Mouse (Mus musculus) heart, adult 2 months (tissue): Measurements from ENCODE around the gene Tmub2. TPM values are rescaled to one million over a fixed set of nuclear protein-coding genes. Genes with fewer than 3 reads are reported as not detected.

Source experiments
- DNase-seq, 2 experiments: peaks; one replicate each; pipeline ENCODE4 v3.0.0; 2021
- H3K27ac ChIP-seq: fragments of 200-600 bp; 2 replicates; pipeline ENCODE4 v1.8.1; 2022
- H3K27me3 ChIP-seq: fragments of 200-500 bp; 2 replicates; pipeline ENCODE4 v1.6.1; 2012; ENCODE audit warnings: mild to moderate bottlenecking, low read length, inconsistent platforms, mixed read lengths; ENCODE audit not compliant: control insufficient read depth, insufficient read depth
- H3K36me3 ChIP-seq: fragments of 200-500 bp; 2 replicates; pipeline ENCODE4 v1.6.1; 2012; ENCODE audit warnings: low read length, inconsistent platforms; ENCODE audit not compliant: control insufficient read depth, insufficient read depth
- H3K4me1 ChIP-seq: fragments of 200-500 bp; 2 replicates; pipeline ENCODE4 v1.6.1; 2011; ENCODE audit warnings: low read length; ENCODE audit not compliant: control insufficient read depth, insufficient read depth
- H3K4me3 ChIP-seq: fragments of 200-600 bp; 2 replicates; pipeline ENCODE4 v1.8.1; 2022
- H3K79me2 ChIP-seq: fragments of 200-500 bp; replicated peaks from 2 replicates; pipeline ENCODE4 v1.6.1; 2012; ENCODE audit warnings: mild to moderate bottlenecking, inconsistent platforms, low read length, moderate library complexity, mixed read lengths; ENCODE audit not compliant: control insufficient read depth, insufficient read depth
- H3K9ac ChIP-seq: fragments of 200-500 bp; 2 replicates; pipeline ENCODE4 v1.6.1; 2012; ENCODE audit warnings: low read depth, mild to moderate bottlenecking, control low read depth, inconsistent platforms, low read length, mixed read lengths
- CTCF ChIP-seq: fragments of 200-600 bp; IDR thresholded peaks from 2 replicates; pipeline ENCODE4 v1.8.1; 2022; ENCODE audit warnings: antibody characterized with exemption, mild to moderate bottlenecking, moderate library complexity
- EP300 ChIP-seq: fragments of 200-500 bp; IDR thresholded peaks from 2 replicates; pipeline ENCODE4 v1.6.1; 2011; ENCODE audit warnings: low read depth, low read length, control low read depth; ENCODE audit not compliant: insufficient read depth
- POLR2A ChIP-seq: fragments of 200-500 bp; IDR thresholded peaks from 2 replicates; pipeline ENCODE4 v1.6.1; 2011; ENCODE audit warnings: mild to moderate bottlenecking, low read depth, low read length, control low read depth; ENCODE audit not compliant: insufficient read depth
- WGBS: fragments of 180-500 bp; shearing (Covaris S2); methylation state at CpG from one replicate; pipeline ENCODE4 v1.1.7; 2018; 5-methylcytosine and 5-hydroxymethylcytosine counted together
- intact Hi-C: fragments of 180-260 bp; cut with DNase I; formaldehyde crosslinking; loops from one replicate; pipeline ENCODE4 v1.15.1; 2025
- polyA plus RNA-seq: library from polyadenylated mRNA; depleted of rRNA; stranded (reverse); fragments of >200 nt; gene quantifications from 2 replicates; pipeline ENCODE4 v1.2.3, GENCODE M21; 2012
- total RNA-seq, 2 experiments: library from RNA; stranded (reverse); gene quantifications; 2 replicates each; pipeline ENCODE4 v1.2.3; 2021

The Tmub2 gene
- total and polyA plus RNA-seq, 3 experiments, result 22.9 to 32.8 (median 26.2) TPM

GRCm38 (mm10) chr11:102245581-102246272, 39.0 kb upstream of the Tmub2 start:
- TF ChIP-seq POLR2A, result no peak
- TF ChIP-seq CTCF, result no peak
- TF ChIP-seq EP300, result no peak
- no peaks in the 10 kb centered on the region for H3K27me3 ChIP-seq
- 68% methylated on average over 14 of the region's 14 CpGs for WGBS
- H3K4me1 ChIP-seq, result peaks cover 1% of the 10 kb centered on the region; the same call in 1 of the 2 replicates
- no peaks in the 10 kb centered on the region for H3K79me2 ChIP-seq
- peak overlapping the region; percentile 29; the same call in 1 of the 2 replicates for H3K4me3 ChIP-seq
- DNase-seq, result no peak
- intact Hi-C loops, result loop anchor here (5.0 kb wide), 2 partner anchors 43 to 58 kb away; partner anchors contain the start of genes G6pc3 and Lsm12
- no peak overlapping the region for H3K27ac ChIP-seq
- H3K9ac ChIP-seq, result no peak overlapping the region
- no peaks in the 10 kb centered on the region for H3K36me3 ChIP-seq

GRCm38 (mm10) chr11:102246273-102246635, 38.5 kb upstream of the Tmub2 start:
- WGBS, result 79% methylated on average over 6 of the region's 6 CpGs

GRCm38 (mm10) chr11:102246871-102247270, 37.9 kb upstream of the Tmub2 start:
- no peak overlapping the region for H3K27ac ChIP-seq
- H3K79me2 ChIP-seq, result no peaks in the 10 kb centered on the region
- no peaks in the 10 kb centered on the region for H3K27me3 ChIP-seq
- no peak for DNase-seq
- H3K9ac ChIP-seq, result no peak overlapping the region
- no peaks in the 10 kb centered on the region for H3K36me3 ChIP-seq
- intact Hi-C loops, result loop anchor here (5.0 kb wide), 2 partner anchors 45 to 60 kb away; partner anchors contain the start of genes G6pc3 and Lsm12
- TF ChIP-seq CTCF (peak; percentile 42), POLR2A (no peak)
- H3K4me3 ChIP-seq, result no peak overlapping the region
- whole genome bisulfite sequencing, result 83% methylated on average over 4 of the region's 4 CpGs
- H3K4me1 ChIP-seq, result peaks cover 1% of the 10 kb centered on the region; the same call in 1 of the 2 replicates

More at GRCm38 (mm10) chr11:102246273-102246635, 38.5 kb upstream of the Tmub2 start:
- no peak for DNase-seq
- Histone ChIP-seq H3K27ac (no peak overlapping the region), H3K9ac (no peak overlapping the region), H3K27me3 (no peaks in the 10 kb centered on the region), H3K79me2 (no peaks in the 10 kb centered on the region), H3K4me3 (no peak overlapping the region), H3K4me1 (peaks cover 1% of the 10 kb centered on the region; the same call in 1 of the 2 replicates), H3K36me3 (no peaks in the 10 kb centered on the region)
- TF ChIP-seq EP300, result no peak
- TF ChIP-seq CTCF, result no peak
- no peak for TF ChIP-seq POLR2A
- intact Hi-C loops, result loop anchor here (5.0 kb wide), 2 partner anchors 44 to 59 kb away; partner anchors contain the start of genes G6pc3 and Lsm12

GRCm38 (mm10) chr11:102248630-102249230, 36.0 kb upstream of the Tmub2 start, which contains the start of gene BC030867:
BC030867 (plus strand) TSS chr11:102248882.
- H3K27me3 ChIP-seq, result no peaks in the 10 kb centered on the region
- peaks cover 1% of the 10 kb centered on the region for H3K4me1 ChIP-seq
- intact Hi-C loops, result loop anchor here (1.0 to 5.0 kb wide), 4 partner anchors 16 to 162 kb away; partner anchors contain the start of genes G6pc3 and Lsm12
- H3K36me3 ChIP-seq, result no peaks in the 10 kb centered on the region
- TF ChIP-seq CTCF (peak; percentile 84), EP300 (peak; percentile 53; the same call in 1 of the 2 replicates), POLR2A (no peak)
- no peak within 1 kb of the TSS for H3K27ac ChIP-seq
- WGBS, result under 1% methylated on average over 41 of the region's 41 CpGs
- no peaks in the 10 kb centered on the region for H3K79me2 ChIP-seq
- peak within 1 kb of the TSS; percentile 56 for H3K4me3 ChIP-seq
- no peak within 1 kb of the TSS for H3K9ac ChIP-seq
- DNase-seq, result peak; percentile 90 to 94

- DNase-seq, result no peak
- TF ChIP-seq EP300 (no peak), POLR2A (no peak), CTCF (no peak)
- no peaks in the 10 kb centered on the region for H3K79me2 ChIP-seq
- WGBS, result 16% methylated on average over 9 of the region's 9 CpGs
- no peaks in the 10 kb centered on the region for H3K36me3 ChIP-seq
- no peak overlapping the region for H3K27ac ChIP-seq
- H3K27me3 ChIP-seq, result no peaks in the 10 kb centered on the region
- H3K9ac ChIP-seq, result no peak overlapping the region
- H3K4me3 ChIP-seq, result no peak overlapping the region; the same call in 1 of the 2 replicates
- intact Hi-C loops, result loop anchor here (1.0 to 5.0 kb wide), 4 partner anchors 17 to 161 kb away; partner anchors contain the start of genes G6pc3 and Lsm12
- peaks cover 2% of the 10 kb centered on the region for H3K4me1 ChIP-seq
Observed at GRCm38 (mm10) chr11:102249351-102250090, 35.2 kb upstream of the Tmub2 start.
